Mouse (Mus musculus): ENCODE measurements around the gene Pakap. TPM values are rescaled to one million over a fixed set of nuclear protein-coding genes. Genes with fewer than 3 reads are reported as not detected.
A peak's percentile ranks its signal among the peaks of the same experiment; 100 is the strongest.

The Pakap gene
- polyA plus RNA-seq, 1 experiment from 2014 or later, result 1.7 TPM

GRCm38 (mm10) chr4:57812075-57812474, 244.1 kb downstream of the Pakap start:
- no peak overlapping the region for H3K4me3 ChIP-seq (ENCODE audit: low read depth, low read length)
- peaks cover 9% of the 10 kb centered on the region for H3K4me1 ChIP-seq (ENCODE audit: control insufficient read depth, low read depth, low read length)
- H3K9ac ChIP-seq (ENCODE audit: low read depth, low read length), result no peak overlapping the region
- no peaks in the 10 kb centered on the region for H3K36me3 ChIP-seq (ENCODE audit: control insufficient read depth, insufficient read depth)
- H3K4me2 ChIP-seq (ENCODE audit: low read depth, low read length), result no peak overlapping the region
- H3K9me3 ChIP-seq (replicated peaks; ENCODE audit: control insufficient read depth, low read length), result no peaks in the 10 kb centered on the region
- ATAC-seq (ENCODE audit: low read depth), result no peak
- WGBS (ENCODE audit: insufficient replicate concordance), result 73% methylated on average over 1 of the region's 1 CpGs
- no peaks in the 10 kb centered on the region for H3K27me3 ChIP-seq (ENCODE audit: control insufficient read depth, insufficient read depth, low read depth, low read length)
- peak overlapping the region; percentile 57 for H3K27ac ChIP-seq (ENCODE audit: low read length)

DNA sequence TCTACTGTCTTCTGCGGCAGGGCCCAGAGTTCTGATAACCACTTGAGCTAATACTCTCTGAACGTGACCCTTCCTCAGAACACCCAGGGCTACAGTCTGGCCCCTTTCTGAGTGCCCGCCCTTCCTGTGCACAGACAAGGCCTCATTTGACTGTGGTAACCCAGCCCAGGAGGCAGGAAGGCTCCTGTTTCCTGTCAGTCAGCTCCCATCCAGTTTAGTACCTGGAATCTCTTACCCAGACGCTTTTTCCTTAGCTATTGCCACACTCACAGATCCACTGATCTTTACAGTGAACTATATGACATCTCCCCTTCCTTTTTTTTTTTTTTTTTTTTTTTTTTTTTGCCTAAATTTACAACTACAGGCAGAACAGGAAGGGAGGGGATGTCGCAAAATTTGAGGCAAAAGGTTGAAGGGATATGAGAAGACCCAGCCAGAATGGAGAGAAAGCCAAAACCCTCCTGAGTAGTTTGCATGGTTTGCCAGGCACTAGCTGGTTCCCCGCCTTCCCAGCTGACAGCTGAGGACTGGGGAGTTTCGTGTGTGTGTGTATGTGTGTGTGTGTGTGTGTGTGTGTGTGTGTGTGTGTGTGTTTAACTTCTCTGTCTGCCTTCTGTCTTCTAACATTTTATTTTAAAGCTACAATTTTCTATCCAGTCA, 245.1 kb downstream of the Pakap start:
- Histone ChIP-seq H3K36me3 (ENCODE audit: control insufficient read depth, insufficient read depth) (no peaks in the 10 kb centered on the region), H3K4me2 (ENCODE audit: low read depth, low read length) (no peak overlapping the region), H3K4me1 (ENCODE audit: control insufficient read depth, low read depth, low read length) (peaks cover 9% of the 10 kb centered on the region), H3K27ac (ENCODE audit: low read length) (peak overlapping the region; percentile 32), H3K4me3 (ENCODE audit: low read depth, low read length) (no peak overlapping the region), H3K9ac (ENCODE audit: low read depth, low read length) (no peak overlapping the region), H3K27me3 (ENCODE audit: control insufficient read depth, insufficient read depth, low read depth, low read length) (no peaks in the 10 kb centered on the region), H3K9me3 (replicated peaks; ENCODE audit: control insufficient read depth, low read length) (no peaks in the 10 kb centered on the region)
- 16% methylated on average over 7 of the region's 7 CpGs for WGBS (ENCODE audit: insufficient replicate concordance)
- peak; percentile 79 for ATAC-seq (ENCODE audit: low read depth)

DNA sequence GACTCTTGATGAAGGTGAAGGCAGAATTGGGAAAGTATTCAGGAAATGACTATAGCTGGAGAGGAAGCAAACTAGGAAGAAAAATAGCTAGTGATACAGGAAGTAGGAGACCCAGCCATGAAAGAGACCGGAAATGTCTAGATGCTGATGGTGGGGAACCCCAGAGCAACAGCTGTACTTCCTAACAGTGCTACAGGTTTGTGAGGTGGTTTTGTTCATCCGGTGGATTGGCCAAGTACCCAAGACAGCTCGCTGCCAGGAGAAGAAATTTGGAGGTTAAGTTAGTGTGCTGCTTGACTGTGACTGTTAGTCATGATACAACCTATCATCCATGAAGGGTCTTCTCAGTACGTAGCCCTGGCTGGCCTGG, 245.6 kb downstream of the Pakap start:
- H3K27me3 ChIP-seq (ENCODE audit: control insufficient read depth, insufficient read depth, low read depth, low read length), result no peaks in the 10 kb centered on the region
- no peak overlapping the region for H3K27ac ChIP-seq (ENCODE audit: low read length)
- ATAC-seq (ENCODE audit: low read depth), result no peak
- H3K4me3 ChIP-seq (ENCODE audit: low read depth, low read length), result no peak overlapping the region
- peaks cover 9% of the 10 kb centered on the region for H3K4me1 ChIP-seq (ENCODE audit: control insufficient read depth, low read depth, low read length)
- 33% methylated on average over 4 of the region's 4 CpGs for WGBS (ENCODE audit: insufficient replicate concordance)
- H3K9me3 ChIP-seq (replicated peaks; ENCODE audit: control insufficient read depth, low read length), result no peaks in the 10 kb centered on the region
- H3K4me2 ChIP-seq (ENCODE audit: low read depth, low read length), result no peak overlapping the region
- H3K9ac ChIP-seq (ENCODE audit: low read depth, low read length), result no peak overlapping the region
- H3K36me3 ChIP-seq (ENCODE audit: control insufficient read depth, insufficient read depth), result no peaks in the 10 kb centered on the region

DNA sequence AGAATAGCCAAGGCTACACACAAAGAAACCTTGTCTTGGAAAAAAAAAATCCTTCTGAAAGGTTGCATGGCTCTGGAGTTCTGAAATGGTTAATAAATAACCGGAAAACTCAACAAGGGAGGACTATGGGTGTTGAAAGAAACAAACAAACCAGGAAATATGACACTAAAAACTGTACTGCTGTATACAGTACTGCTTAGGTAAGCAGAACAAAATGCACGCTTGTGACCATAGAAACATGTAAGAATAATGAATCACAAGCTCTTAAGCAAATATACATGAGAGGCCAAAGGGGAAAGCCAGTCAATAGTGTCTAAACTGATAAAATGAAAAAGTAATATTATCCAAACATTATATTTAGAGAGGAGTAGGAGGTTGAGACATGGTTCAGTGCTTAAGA, 247.4 kb downstream of the Pakap start:
- Histone ChIP-seq H3K27ac (ENCODE audit: low read length) (no peak overlapping the region), H3K4me2 (ENCODE audit: low read depth, low read length) (no peak overlapping the region), H3K9me3 (replicated peaks; ENCODE audit: control insufficient read depth, low read length) (no peaks in the 10 kb centered on the region), H3K9ac (ENCODE audit: low read depth, low read length) (no peak overlapping the region), H3K27me3 (ENCODE audit: control insufficient read depth, insufficient read depth, low read depth, low read length) (no peaks in the 10 kb centered on the region), H3K36me3 (ENCODE audit: control insufficient read depth, insufficient read depth) (no peaks in the 10 kb centered on the region), H3K4me3 (ENCODE audit: low read depth, low read length) (no peak overlapping the region), H3K4me1 (ENCODE audit: control insufficient read depth, low read depth, low read length) (peaks cover 9% of the 10 kb centered on the region)
- 61% methylated on average over 2 of the region's 2 CpGs for WGBS (ENCODE audit: insufficient replicate concordance)
- peak; percentile 60; the same call in 1 of the 2 replicates for ATAC-seq (ENCODE audit: low read depth)

- ATAC-seq (ENCODE audit: low read depth), result no peak
- peaks cover 9% of the 10 kb centered on the region for H3K4me1 ChIP-seq (ENCODE audit: control insufficient read depth, low read depth, low read length)
- no peak overlapping the region for H3K4me3 ChIP-seq (ENCODE audit: low read depth, low read length)
- H3K4me2 ChIP-seq (ENCODE audit: low read depth, low read length), result no peak overlapping the region
- H3K27ac ChIP-seq (ENCODE audit: low read length), result no peak overlapping the region
- no peaks in the 10 kb centered on the region for H3K36me3 ChIP-seq (ENCODE audit: control insufficient read depth, insufficient read depth)
- 69% methylated on average over 8 of the region's 8 CpGs for WGBS (ENCODE audit: insufficient replicate concordance)
- H3K9me3 ChIP-seq (replicated peaks; ENCODE audit: control insufficient read depth, low read length), result no peaks in the 10 kb centered on the region
- H3K9ac ChIP-seq (ENCODE audit: low read depth, low read length), result no peak overlapping the region
- no peaks in the 10 kb centered on the region for H3K27me3 ChIP-seq (ENCODE audit: control insufficient read depth, insufficient read depth, low read depth, low read length)
Observed at GRCm38 (mm10) chr4:57816146-57816545, 248.2 kb downstream of the Pakap start.

DNA sequence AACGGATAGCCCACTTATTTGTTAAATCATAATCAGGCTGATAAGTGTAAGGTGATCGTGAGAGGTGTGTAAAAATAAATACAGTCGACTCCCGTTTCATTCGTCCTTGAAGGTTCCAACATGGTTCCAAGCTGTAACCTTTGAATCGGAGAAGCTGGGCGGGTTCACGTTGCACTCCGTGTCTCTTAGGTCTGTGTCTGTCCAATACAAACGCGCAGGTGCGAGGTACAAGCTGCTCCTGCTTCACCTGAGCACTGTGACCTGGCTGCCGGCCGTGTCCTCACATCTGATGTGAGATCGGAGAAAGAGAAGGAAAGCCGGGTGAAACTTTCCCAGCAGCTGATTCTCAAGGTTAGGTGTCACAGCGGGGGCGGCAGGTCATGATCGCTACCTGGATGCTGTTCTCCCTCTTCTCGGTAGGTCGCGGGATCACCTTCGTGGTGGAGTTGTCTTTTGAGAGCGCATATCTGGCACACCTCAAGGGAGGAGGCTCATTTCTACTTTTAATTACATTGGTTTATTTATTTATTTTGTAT, 252.9 kb downstream of the Pakap start:
- H3K9me3 ChIP-seq (replicated peaks; ENCODE audit: control insufficient read depth, low read length), result no peaks in the 10 kb centered on the region
- H3K4me1 ChIP-seq (ENCODE audit: control insufficient read depth, low read depth, low read length), result no peaks in the 10 kb centered on the region
- no peak overlapping the region for H3K4me3 ChIP-seq (ENCODE audit: low read depth, low read length)
- no peak overlapping the region for H3K27ac ChIP-seq (ENCODE audit: low read length)
- H3K9ac ChIP-seq (ENCODE audit: low read depth, low read length), result no peak overlapping the region
- H3K4me2 ChIP-seq (ENCODE audit: low read depth, low read length), result no peak overlapping the region
- 81% methylated on average over 24 of the region's 24 CpGs for WGBS (ENCODE audit: insufficient replicate concordance)
- ATAC-seq (ENCODE audit: low read depth), result no peak
- no peaks in the 10 kb centered on the region for H3K27me3 ChIP-seq (ENCODE audit: control insufficient read depth, insufficient read depth, low read depth, low read length)
- H3K36me3 ChIP-seq (ENCODE audit: control insufficient read depth, insufficient read depth), result no peaks in the 10 kb centered on the region

GRCm38 (mm10) chr4:57821556-57822356, 253.8 kb downstream of the Pakap start:
- 34% methylated on average over 11 of the region's 11 CpGs for WGBS (ENCODE audit: insufficient replicate concordance)
- H3K4me1 ChIP-seq (ENCODE audit: control insufficient read depth, low read depth, low read length), result no peaks in the 10 kb centered on the region
- no peak for ATAC-seq (ENCODE audit: low read depth)
- H3K27me3 ChIP-seq (ENCODE audit: control insufficient read depth, insufficient read depth, low read depth, low read length), result no peaks in the 10 kb centered on the region
- H3K27ac ChIP-seq (ENCODE audit: low read length), result no peak overlapping the region
- no peak overlapping the region for H3K4me3 ChIP-seq (ENCODE audit: low read depth, low read length)
- H3K4me2 ChIP-seq (ENCODE audit: low read depth, low read length), result no peak overlapping the region
- no peaks in the 10 kb centered on the region for H3K36me3 ChIP-seq (ENCODE audit: control insufficient read depth, insufficient read depth)
- H3K9me3 ChIP-seq (replicated peaks; ENCODE audit: control insufficient read depth, low read length), result no peaks in the 10 kb centered on the region
- H3K9ac ChIP-seq (ENCODE audit: low read depth, low read length), result no peak overlapping the region

DNA sequence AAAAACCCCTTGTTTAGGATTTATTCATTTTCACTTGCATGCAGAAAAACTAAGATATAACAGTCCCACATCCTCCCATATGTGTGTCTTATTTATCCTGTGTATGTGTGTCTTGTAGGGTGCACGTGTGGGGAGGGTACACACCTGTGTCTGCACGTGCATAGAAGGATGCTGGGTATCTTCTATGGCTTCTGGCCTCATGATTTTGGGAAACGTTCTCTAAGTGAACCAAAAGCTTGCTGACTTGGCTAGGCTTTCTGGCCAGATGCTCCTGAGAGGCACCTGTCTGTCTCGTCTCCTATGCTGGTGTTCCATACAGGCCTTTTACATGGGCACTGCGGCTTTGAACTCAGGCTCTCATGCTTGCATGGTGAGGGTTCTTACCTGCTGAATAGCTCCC, 254.7 kb downstream of the Pakap start:
- Histone ChIP-seq H3K9me3 (replicated peaks; ENCODE audit: control insufficient read depth, low read length) (no peaks in the 10 kb centered on the region), H3K36me3 (ENCODE audit: control insufficient read depth, insufficient read depth) (no peaks in the 10 kb centered on the region), H3K27me3 (ENCODE audit: control insufficient read depth, insufficient read depth, low read depth, low read length) (no peaks in the 10 kb centered on the region), H3K4me3 (ENCODE audit: low read depth, low read length) (no peak overlapping the region), H3K4me2 (ENCODE audit: low read depth, low read length) (no peak overlapping the region), H3K27ac (ENCODE audit: low read length) (no peak overlapping the region), H3K4me1 (ENCODE audit: control insufficient read depth, low read depth, low read length) (no peaks in the 10 kb centered on the region), H3K9ac (ENCODE audit: low read depth, low read length) (no peak overlapping the region)
- ATAC-seq (ENCODE audit: low read depth), result no peak
- 69% methylated on average over 5 of the region's 5 CpGs for WGBS (ENCODE audit: insufficient replicate concordance)

DNA sequence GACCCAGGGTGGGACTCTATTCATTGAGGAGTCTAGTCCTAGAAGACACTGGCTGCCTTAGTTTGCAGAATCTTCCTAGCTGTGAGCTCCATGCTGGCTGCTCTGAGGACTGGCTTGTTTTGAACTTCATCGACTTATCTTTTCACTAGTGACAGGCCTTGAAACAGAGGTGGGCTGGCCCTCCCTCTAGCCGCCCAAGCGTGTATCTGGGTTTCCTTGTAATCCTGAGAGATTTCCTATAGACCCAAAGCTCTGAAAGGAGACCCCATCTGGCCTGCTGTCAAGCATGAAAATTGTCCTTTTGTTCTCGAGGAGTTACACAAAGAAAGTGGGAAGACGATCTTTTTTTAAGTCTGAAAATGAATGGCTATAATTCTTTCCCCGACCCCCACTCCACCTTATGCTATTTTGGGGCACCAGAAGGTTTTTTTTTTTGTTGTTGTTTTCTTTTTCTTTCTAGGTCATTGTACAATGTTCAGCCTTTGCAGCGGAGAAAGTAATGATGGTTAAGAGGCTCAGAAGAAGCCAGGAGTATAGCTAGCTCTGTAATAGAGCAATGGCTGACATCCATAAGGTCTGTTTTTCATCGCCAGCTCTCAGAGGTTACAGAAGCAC, 256.8 kb downstream of the Pakap start:
- H3K36me3 ChIP-seq (ENCODE audit: control insufficient read depth, insufficient read depth), result no peaks in the 10 kb centered on the region
- H3K4me2 ChIP-seq (ENCODE audit: low read depth, low read length), result no peak overlapping the region
- H3K27ac ChIP-seq (ENCODE audit: low read length), result no peak overlapping the region
- H3K27me3 ChIP-seq (ENCODE audit: control insufficient read depth, insufficient read depth, low read depth, low read length), result no peaks in the 10 kb centered on the region
- H3K4me3 ChIP-seq (ENCODE audit: low read depth, low read length), result no peak overlapping the region
- no peak for ATAC-seq (ENCODE audit: low read depth)
- WGBS (ENCODE audit: insufficient replicate concordance), result 49% methylated on average over 8 of the region's 8 CpGs
- no peaks in the 10 kb centered on the region for H3K9me3 ChIP-seq (replicated peaks; ENCODE audit: control insufficient read depth, low read length)
- H3K9ac ChIP-seq (ENCODE audit: low read depth, low read length), result no peak overlapping the region
- H3K4me1 ChIP-seq (ENCODE audit: control insufficient read depth, low read depth, low read length), result no peaks in the 10 kb centered on the region

Data from liver, embryonic 16.5 days (tissue).